Mouse (Mus musculus) urinary bladder, adult 2 months (tissue): ENCODE data around the gene Xirp1. TPM values are rescaled to one million over a fixed set of nuclear protein-coding genes. Genes with fewer than 3 reads are reported as not detected.

Experiments
- DNase-seq: peaks from one replicate; pipeline ENCODE4 v3.0.0; 2022; ENCODE audit warnings: low spot score
- polyA plus RNA-seq: library from polyadenylated mRNA; depleted of rRNA; stranded (reverse); fragments of >200 nt; gene quantifications from 2 replicates; pipeline ENCODE4 v1.2.3, GENCODE M21; 2012

Xirp1 gene
- polyA plus RNA-seq, 1 experiment = 0.11 TPM

- DNase-seq = no peak
These were observed 35.1 kb downstream of the Xirp1 start for GRCm38 (mm10) chr9:119988304-119988703.

DNA sequence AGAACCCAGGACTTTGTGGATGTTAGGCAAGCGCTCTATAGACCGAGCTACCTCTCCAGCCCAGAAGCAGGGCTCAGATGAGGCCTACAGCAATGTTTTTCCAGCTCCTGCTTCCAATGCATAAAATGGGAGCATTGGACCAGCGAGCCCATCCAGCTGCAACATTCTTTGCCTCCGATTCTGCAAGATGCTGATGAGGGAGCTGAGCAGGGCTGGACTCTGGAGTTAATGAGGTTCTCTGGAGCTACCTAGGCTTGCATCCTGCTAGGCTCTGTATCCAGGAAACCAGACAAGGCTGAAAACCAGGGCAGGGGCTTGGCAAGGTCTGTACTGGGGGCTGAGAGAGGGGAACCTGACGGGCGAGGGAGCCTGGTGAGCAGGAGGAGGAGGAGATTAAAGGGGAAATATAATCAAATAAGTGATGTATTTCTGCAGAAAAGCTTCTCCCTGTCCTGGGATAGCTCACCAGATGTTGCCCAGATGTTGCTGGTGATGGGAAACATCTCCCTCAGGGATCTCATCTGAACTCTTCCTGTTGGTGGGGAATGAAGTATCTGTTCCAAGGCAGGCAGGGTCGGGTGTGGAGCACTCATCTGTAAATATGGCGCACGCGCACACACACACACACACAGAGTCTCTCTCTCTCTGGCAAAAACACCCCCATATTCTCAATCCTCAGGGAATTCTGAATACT lies 37.4 kb downstream of the Xirp1 start:
- DNase-seq = no peak

DNA sequence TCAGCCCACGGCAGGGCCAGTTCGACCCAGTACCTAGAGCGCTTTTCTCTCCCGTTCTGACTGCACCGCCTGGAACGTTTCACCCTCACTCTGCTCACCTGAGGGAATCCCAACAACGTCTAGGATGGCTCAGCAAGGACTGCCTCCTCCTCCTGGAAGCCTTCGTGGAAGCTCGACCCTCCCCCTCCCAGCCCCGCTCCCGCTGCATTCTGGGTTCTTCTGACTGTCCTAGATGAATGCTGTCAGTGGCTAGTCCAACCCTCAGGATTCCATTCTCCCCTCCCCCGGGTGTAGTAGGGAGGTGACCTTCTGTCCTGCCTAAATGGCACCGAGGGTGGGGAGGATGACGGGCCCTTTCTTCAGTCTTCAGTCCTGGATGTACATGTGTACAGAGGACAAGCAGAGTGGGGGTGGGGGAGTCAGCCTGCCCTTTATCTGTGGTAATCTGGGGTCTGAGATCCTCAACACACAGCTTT lies 38.8 kb downstream of the Xirp1 start, which contains the start of gene Csrnp1:
Gene Csrnp1, minus strand, starts transcription at position 123 of the 476 bp plus-strand sequence.
- DNase-seq = peak; percentile 24

GRCm38 (mm10) chr9:119983585-119984535 lies 39.5 kb downstream of the Xirp1 start:
- peak; percentile 91 for DNase-seq

DNA sequence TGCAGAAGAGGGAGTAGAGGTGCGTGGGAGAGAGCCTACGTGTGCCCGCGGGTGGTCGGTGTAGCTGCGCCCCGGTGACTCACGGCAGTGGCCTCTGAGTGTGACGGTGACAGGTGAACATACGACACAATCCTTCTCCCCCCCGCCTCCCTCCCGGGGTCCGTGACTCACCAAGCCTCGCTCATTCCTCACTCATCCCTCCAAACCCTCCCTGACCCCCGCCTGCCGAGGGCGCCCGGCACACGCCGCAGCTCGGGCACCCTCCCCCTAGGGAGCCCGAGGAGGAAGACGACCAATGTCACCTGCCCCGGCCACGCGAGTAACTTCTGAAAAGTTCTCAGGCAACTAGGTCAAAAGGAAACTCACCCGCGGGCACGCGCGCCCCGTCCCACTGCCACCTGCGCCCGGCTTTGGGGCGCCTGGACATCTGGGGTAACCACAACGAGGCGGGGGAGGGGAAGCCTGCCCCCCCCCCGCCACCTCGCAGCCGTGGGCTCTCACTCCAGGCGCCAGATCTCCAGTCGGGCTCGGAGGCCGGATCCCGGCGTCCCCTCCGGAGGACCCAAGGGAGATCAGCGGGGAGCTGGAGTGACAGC lies 40.3 kb downstream of the Xirp1 start:
- peak; percentile 74 for DNase-seq

- DNase-seq = no peak
These were observed 41.1 kb downstream of the Xirp1 start for GRCm38 (mm10) chr9:119982241-119982811.

DNA sequence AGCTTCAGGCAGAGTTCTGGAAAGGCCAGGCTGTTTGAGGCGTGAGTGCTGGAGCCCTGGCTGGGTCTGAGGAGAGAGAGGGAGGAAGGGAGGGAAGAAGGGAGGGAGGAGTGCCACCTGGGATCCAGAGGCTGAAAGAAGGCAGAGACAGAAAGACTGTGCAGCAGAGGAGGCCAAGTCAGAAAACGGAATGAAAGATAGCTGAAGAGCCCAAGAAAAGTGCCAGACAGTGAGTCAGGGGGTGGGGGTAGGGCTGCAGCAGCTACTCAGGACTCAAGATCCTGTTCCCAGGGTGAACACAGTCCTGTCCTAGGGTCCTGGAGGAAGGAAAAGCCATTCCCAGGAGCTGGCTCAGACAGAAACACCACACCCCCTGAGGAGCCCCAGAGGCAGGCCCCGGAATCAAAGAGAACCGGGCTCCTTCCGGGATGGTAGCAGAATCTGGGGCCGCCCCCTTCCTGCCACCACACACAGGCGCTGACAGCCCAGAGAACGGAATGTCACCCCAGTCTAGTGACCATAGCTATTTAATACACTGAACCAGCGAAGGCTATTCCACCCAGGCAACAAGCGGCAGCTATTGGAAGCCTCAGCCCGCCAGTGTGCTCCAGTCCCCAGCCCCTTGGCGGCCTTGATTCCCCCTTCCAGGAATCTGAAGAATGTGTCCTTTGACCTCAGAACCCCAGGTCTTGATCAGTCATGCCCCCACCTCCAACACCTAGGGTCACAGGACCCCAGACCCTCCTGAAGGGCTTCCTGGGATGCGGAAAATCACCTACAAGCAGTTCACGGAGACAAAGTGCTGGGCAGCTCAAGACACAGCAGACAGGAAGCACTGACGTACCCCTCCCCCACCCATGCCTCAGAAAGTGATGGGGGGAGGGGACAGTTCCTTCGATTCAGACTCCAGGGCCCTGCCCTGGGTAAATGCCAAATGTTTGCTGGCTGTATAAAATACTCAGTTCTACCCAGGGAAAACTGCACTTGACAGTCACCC lies 41.9 kb downstream of the Xirp1 start:
- DNase-seq = peak; percentile 55

DNA sequence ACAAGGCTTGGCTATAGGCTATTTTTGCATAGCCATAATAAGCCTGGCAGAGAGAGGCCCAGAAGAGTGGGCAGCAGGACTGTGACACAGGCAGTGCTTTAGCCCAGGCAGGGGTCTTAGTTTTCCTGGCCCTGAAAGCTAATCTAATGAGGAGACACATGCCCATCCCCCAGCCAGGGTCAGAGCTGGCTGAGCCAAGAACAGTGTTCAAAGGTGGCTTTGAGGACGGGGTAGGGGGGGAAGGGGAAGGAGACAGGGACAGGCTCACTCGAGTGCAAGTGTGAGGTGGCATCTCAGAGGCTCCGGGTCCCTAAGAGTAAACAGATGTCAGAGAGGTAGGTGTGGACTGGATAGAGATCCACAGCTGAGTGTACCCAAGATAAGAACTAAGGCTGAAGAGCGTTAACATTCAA lies 42.6 kb downstream of the Xirp1 start:
- no peak for DNase-seq

- no peak for DNase-seq
These were observed 43.6 kb downstream of the Xirp1 start for GRCm38 (mm10) chr9:119979749-119980148.

- no peak for DNase-seq
These were observed 44.5 kb downstream of the Xirp1 start for GRCm38 (mm10) chr9:119978811-119979441.

DNA sequence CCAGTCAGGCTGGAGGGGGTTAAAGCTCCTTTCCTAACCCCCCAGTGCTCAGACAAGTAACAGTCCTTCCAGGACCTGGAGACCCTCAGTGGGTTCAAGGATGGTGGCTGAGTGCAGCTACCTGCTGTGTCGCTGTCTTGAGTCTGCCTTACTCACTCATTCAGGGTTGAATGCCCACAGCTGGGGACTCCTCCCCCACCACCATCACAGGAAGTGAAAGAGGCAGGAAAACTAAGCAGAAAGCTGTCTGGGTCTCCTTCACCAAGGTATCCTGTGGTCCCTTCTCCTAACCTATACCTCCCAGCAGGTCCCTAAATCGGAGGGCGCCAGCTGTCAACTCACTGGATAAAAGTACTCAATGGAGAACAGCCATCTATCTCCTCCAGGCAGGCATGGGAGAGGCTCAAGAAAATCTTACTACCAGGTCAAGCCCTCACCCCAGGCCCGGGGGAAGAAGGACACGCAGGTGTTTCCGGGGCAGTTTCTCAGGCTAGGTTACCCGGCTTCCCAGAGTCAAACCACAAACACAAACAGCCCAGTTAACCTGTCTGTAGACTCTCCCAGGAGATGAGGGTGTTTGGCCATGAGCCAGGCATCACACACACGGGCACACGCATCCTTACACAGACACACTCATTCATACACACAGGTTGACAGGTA lies 45.1 kb downstream of the Xirp1 start:
- no peak for DNase-seq

DNA sequence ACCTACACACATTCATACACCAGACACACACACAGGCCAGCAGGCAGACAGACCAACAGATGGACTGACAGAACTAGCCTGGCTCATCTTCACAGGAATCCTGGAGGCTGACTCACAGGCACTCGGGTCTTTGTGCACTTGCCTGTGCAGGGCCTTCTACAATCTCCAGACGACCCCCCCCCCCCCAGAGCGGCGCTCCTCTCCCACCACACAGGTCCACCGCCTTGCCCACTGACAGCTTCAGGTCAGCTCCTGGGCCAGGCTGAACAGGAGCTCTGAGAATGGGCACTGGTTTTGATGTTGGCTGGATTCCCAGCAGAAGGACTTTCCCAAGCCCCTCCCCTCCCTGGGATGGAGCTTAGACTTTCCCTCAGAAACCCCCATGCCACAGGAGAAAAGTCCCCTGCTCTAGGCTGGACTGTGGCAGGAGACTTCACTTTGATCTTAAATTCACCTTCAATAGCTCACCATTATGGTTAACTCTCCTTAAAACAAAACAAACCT lies 45.8 kb downstream of the Xirp1 start:
- DNase-seq = no peak

GRCm38 (mm10) chr9:119976704-119977556 lies 46.5 kb downstream of the Xirp1 start:
- no peak for DNase-seq

DNA sequence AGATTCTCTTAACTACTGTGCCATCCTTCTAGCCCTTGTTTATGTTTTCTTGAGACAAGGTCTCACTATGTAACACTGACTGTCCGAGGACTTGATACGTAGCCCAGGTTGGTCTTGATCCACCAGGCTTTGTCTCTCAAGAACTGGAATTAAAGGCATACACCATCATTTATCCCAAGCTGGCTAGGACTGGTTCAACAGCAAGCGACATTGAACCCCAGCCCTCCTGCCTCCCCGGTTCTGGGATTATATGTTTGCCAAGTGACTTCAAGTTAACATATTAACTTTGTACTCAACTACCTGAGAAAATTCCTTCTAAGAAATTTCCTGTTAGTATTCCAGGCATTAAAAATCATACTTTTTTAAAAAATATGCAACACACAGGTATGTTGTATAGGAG lies 48.1 kb downstream of the Xirp1 start:
- DNase-seq = no peak

DNA sequence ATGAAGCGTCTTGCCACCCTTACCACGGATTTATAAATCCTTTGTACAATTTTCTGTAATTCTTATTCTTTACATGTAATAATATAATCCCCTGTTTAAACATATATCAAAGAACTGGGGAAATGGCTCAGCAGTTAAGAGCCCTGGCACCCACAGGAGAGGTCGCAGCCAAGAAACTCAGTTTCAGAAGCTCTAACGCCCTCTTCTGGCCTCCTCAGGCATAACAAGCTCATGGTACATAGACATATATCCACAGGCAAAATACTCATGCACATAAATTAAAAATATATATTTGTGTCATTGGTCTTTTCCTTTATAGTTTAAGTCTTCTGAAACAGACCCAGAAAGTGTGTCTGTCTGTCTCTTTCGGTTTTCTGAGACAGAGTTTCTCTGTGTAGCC lies 48.8 kb downstream of the Xirp1 start:
- DNase-seq = no peak

- no peak for DNase-seq
These were observed 49.4 kb downstream of the Xirp1 start for GRCm38 (mm10) chr9:119973869-119974520.

GRCm38 (mm10) chr9:119973281-119973680 lies 50.1 kb downstream of the Xirp1 start:
- DNase-seq = no peak

- no peak for DNase-seq
These were observed 50.8 kb downstream of the Xirp1 start for GRCm38 (mm10) chr9:119972582-119972981.
